Mouse (Mus musculus): ENCODE measurements around the gene Kremen2. TPM values are rescaled to one million over a fixed set of nuclear protein-coding genes. Genes with fewer than 3 reads are reported as not detected.

The Kremen2 gene
- polyA plus RNA-seq, 1 experiment from 2014 or later: 0.71 TPM

DNA sequence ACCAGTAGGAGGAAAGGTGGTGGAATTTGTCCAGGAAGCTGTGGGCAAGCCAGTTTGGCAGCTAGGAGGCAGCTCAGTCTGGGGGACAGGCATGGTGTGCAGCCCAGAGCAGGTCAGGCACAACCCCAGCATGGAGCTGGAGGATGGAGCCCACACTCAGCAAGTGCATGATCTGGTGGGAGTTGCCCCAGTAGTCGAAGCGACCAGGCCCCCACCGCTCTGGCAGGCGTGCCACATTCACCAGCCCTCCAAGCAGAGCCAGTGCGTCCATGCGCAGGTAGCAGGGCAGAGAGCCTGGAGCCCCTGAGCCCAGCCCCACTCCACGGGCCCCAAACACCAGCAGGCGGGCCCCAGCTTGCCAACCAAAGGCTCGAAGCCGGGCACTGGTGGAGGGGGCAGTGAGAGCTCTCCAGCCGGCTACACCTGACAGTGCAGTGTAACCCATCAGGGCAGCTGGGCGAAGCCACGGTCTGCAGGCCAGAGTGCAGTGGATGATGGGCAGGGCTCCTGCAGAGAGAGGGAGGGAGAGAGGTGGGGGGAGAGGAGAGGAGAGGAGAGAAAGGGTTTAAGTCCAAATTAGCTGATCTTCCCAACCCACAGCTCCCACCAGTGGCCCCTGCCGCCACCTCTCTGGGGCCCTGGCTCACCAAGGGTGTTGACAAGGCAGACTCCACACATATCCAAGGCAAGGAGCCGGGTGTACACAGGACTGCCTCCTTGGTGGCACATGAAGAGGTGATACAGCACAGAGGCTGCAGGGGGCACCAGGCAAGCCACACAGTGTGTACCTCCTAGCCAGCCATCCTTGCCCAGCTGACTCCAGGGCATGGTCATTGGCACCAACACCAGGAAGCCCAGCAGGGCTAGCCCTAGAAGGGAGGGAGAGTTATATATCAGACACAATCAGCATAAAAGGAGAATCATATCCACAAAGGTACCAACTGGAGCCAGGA is 7.9 kb downstream of the Kremen2 start:
- DNase-seq: no peak
- H3K36me3 ChIP-seq (ENCODE audit: control insufficient read depth, insufficient read depth, low read length): peaks cover 28% of the 10 kb centered on the region
- peaks cover 23% of the 10 kb centered on the region for H3K4me1 ChIP-seq (ENCODE audit: control insufficient read depth, insufficient read depth, low read length)
- no peak overlapping the region for H3K27ac ChIP-seq (replicated peaks; ENCODE audit: low read depth, low read length)
- H3K9me3 ChIP-seq (ENCODE audit: control insufficient read depth, low read length): no peaks in the 10 kb centered on the region
- no peak overlapping the region; the same call in 1 of the 2 replicates for H3K4me3 ChIP-seq (replicated peaks; ENCODE audit: low read depth, low read length)
- no peak overlapping the region for H3K9ac ChIP-seq (replicated peaks; ENCODE audit: low read length)
- H3K27me3 ChIP-seq (ENCODE audit: control insufficient read depth, insufficient read depth, low read length): peaks cover 17% of the 10 kb centered on the region
- 65% methylated on average over 15 of the region's 15 CpGs for WGBS
- peak overlapping the region; percentile 78 for H3K4me2 ChIP-seq (ENCODE audit: low read length)
- ATAC-seq (ENCODE audit: low FRiP score, low TSS enrichment): no peak

DNA sequence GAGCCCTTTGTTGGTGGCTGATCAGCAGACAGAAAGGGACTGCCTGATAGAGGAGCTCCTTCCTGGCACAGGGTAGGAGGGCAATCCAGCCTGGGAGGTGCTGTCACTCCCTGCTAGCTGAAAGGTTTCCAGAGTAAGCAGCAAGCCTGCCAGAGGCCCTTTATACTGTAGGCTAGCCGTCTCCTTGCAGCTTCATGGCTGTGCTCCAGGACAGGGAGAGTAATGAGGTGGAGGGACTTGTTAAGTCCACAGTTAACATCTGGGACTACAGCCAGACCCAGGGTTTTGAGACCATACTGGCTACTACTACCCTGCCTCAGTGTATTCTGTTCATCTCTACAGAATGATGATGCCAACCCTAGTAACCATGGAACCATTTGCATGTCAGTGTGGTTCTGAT is 11.3 kb downstream of the Kremen2 start:
- DNase-seq (no peak), ATAC-seq (ENCODE audit: low FRiP score, low TSS enrichment) (no peak)
- Histone ChIP-seq H3K27me3 (ENCODE audit: control insufficient read depth, insufficient read depth, low read length) (no peaks in the 10 kb centered on the region), H3K36me3 (ENCODE audit: control insufficient read depth, insufficient read depth, low read length) (peaks cover 28% of the 10 kb centered on the region), H3K9me3 (ENCODE audit: control insufficient read depth, low read length) (no peaks in the 10 kb centered on the region), H3K4me3 (replicated peaks; ENCODE audit: low read depth, low read length) (no peak overlapping the region), H3K9ac (replicated peaks; ENCODE audit: low read length) (no peak overlapping the region), H3K4me1 (ENCODE audit: control insufficient read depth, insufficient read depth, low read length) (peaks cover 14% of the 10 kb centered on the region), H3K4me2 (ENCODE audit: low read length) (no peak overlapping the region), H3K27ac (replicated peaks; ENCODE audit: low read depth, low read length) (no peak overlapping the region)
- 82% methylated on average over 1 of the region's 1 CpGs for WGBS

DNA sequence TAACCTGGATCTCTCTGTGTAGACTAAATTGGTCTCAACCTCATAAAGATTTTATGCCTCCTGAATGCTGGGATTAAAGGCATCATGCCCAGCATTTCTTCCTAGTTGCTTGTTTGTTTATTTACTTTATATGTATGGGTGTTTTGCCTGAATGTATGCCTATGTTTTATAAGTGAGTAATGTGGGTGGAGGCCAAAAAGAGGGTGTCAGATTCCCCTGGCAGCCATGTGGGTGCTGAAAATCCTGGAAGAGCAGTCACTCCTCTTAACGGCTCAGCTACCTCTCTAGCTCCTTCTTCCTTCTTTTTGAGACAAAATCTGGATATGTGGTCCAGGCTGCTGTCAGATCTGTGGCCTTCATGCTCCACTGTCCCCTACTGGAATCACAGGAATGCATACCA is 15.2 kb downstream of the Kremen2 start:
- no peak overlapping the region for H3K9ac ChIP-seq (replicated peaks; ENCODE audit: low read length)
- H3K4me3 ChIP-seq (replicated peaks; ENCODE audit: low read depth, low read length): no peak overlapping the region
- H3K36me3 ChIP-seq (ENCODE audit: control insufficient read depth, insufficient read depth, low read length): peaks cover 6% of the 10 kb centered on the region; the same call in 1 of the 2 replicates
- WGBS: 89% methylated on average over 1 of the region's 1 CpGs
- no peak overlapping the region for H3K4me2 ChIP-seq (ENCODE audit: low read length)
- H3K9me3 ChIP-seq (ENCODE audit: control insufficient read depth, low read length): no peaks in the 10 kb centered on the region
- DNase-seq (no peak), ATAC-seq (ENCODE audit: low FRiP score, low TSS enrichment) (no peak)
- H3K27ac ChIP-seq (replicated peaks; ENCODE audit: low read depth, low read length): no peak overlapping the region
- H3K4me1 ChIP-seq (ENCODE audit: control insufficient read depth, insufficient read depth, low read length): peaks cover 8% of the 10 kb centered on the region; the same call in 1 of the 2 replicates
- no peaks in the 10 kb centered on the region for H3K27me3 ChIP-seq (ENCODE audit: control insufficient read depth, insufficient read depth, low read length)

DNA sequence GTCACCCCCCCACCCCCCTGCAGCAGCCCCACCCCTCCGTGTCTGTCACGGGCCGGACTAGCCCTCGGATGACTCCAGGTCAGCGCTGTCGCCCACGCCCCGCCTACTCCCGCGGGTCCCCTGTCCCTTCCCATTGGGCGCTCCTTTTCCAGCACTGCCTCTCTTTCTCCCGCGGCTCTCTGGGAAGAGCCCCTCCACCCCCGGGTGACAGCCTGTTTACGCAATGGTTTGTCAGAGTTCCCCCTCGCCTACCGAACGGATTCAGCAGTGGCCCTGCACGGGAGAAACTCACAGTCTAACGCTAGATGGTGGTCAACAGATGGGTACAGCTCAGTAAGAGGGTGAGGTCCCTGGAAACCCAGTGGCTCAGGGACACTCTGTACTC is 18.9 kb downstream of the Kremen2 start:
- peak overlapping the region; percentile 91 for H3K4me2 ChIP-seq (ENCODE audit: low read length)
- peak; percentile 78 for DNase-seq
- H3K9me3 ChIP-seq (ENCODE audit: control insufficient read depth, low read length): no peaks in the 10 kb centered on the region
- peak; percentile 80 for ATAC-seq (ENCODE audit: low FRiP score, low TSS enrichment)
- no peaks in the 10 kb centered on the region for H3K27me3 ChIP-seq (ENCODE audit: control insufficient read depth, insufficient read depth, low read length)
- H3K27ac ChIP-seq (replicated peaks; ENCODE audit: low read depth, low read length): peak overlapping the region; percentile 55
- H3K4me1 ChIP-seq (ENCODE audit: control insufficient read depth, insufficient read depth, low read length): peaks cover 9% of the 10 kb centered on the region; the same call in 1 of the 2 replicates
- H3K36me3 ChIP-seq (ENCODE audit: control insufficient read depth, insufficient read depth, low read length): no peaks in the 10 kb centered on the region
- H3K4me3 ChIP-seq (replicated peaks; ENCODE audit: low read depth, low read length): peak overlapping the region; percentile 78
- 1% methylated on average over 19 of the region's 20 CpGs for WGBS
- H3K9ac ChIP-seq (replicated peaks; ENCODE audit: low read length): peak overlapping the region; percentile 63

DNA sequence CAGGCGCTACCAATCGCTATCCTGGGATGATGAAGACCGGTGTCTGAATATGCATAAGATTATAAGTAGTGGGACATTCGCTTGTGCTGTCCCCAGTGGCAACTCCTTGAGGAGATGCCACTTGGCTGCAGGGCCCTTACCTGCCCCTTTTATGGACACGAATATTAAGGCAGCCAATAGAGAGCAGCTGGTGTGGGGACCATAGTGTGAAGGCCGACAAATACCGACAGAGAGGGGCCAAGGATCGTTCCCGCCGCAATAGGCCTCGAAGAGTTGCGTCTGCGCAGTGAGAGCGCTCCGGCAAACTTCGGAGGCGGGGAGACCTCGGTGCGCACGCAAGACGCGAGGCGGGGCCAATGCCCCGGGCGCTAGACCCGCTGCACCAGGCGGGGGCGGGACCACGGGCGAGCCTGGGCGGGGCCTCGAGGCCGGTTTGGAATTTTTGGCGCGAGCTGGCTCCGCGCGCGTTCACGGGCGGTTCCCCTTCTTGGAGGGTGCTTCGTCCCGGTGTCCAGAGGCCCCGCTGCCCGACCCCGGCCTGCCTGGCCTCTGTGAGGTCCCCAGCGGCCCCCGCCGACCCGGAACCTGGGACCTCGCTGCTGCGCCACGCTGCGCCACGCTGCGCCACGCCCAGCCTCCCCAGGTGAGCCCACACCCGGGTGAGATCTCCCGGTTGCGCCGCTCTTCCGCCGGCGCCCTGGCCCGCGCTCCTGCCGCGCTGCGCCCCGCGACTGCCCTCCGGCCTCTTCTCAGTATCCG is 19.5 kb downstream of the Kremen2 start, which contains the start of gene Pkmyt1:
TSS of gene Pkmyt1 (plus strand) at position 338 of the 759 bp plus-strand sequence.
- Histone ChIP-seq H3K27me3 (ENCODE audit: control insufficient read depth, insufficient read depth, low read length) (no peaks in the 10 kb centered on the region), H3K9ac (replicated peaks; ENCODE audit: low read length) (peak within 1 kb of the TSS; percentile 63), H3K36me3 (ENCODE audit: control insufficient read depth, insufficient read depth, low read length) (no peaks in the 10 kb centered on the region), H3K4me1 (ENCODE audit: control insufficient read depth, insufficient read depth, low read length) (peaks cover 9% of the 10 kb centered on the region; the same call in 1 of the 2 replicates), H3K27ac (replicated peaks; ENCODE audit: low read depth, low read length) (peak within 1 kb of the TSS; percentile 55), H3K4me2 (ENCODE audit: low read length) (peak within 1 kb of the TSS; percentile 91), H3K4me3 (replicated peaks; ENCODE audit: low read depth, low read length) (peak within 1 kb of the TSS; percentile 78), H3K9me3 (ENCODE audit: control insufficient read depth, low read length) (no peaks in the 10 kb centered on the region)
- ATAC-seq (ENCODE audit: low FRiP score, low TSS enrichment) (peak; percentile 92), DNase-seq (peak; percentile 98)
- under 1% methylated on average over 72 of the region's 73 CpGs for WGBS

DNA sequence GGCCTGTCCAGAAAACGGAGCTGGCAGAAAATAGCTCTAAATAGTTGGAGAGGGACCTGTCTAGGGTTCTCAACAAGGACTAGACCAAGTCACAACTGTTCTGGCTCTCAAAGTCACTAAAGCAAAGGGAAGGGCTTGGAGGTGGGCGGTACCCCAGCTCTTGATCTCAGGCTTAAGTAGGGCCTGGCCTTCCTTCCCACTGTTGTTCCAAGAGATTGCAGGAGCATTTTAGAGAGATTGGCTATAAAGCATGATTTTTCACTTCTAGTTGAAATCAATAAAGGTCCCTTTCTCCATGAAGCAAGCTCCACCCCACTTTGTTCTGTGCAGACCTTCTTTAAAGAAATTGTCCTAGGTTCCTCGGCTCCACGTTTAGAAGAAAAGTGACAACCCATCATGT is 20.2 kb downstream of the Kremen2 start:
- peak overlapping the region; percentile 55 for H3K27ac ChIP-seq (replicated peaks; ENCODE audit: low read depth, low read length)
- 71% methylated on average over 4 of the region's 4 CpGs for WGBS
- peak overlapping the region; percentile 78 for H3K4me3 ChIP-seq (replicated peaks; ENCODE audit: low read depth, low read length)
- H3K27me3 ChIP-seq (ENCODE audit: control insufficient read depth, insufficient read depth, low read length): no peaks in the 10 kb centered on the region
- ATAC-seq (ENCODE audit: low FRiP score, low TSS enrichment) (no peak), DNase-seq (no peak)
- peaks cover 9% of the 10 kb centered on the region; the same call in 1 of the 2 replicates for H3K4me1 ChIP-seq (ENCODE audit: control insufficient read depth, insufficient read depth, low read length)
- no peaks in the 10 kb centered on the region for H3K36me3 ChIP-seq (ENCODE audit: control insufficient read depth, insufficient read depth, low read length)
- H3K4me2 ChIP-seq (ENCODE audit: low read length): peak overlapping the region; percentile 91
- no peaks in the 10 kb centered on the region for H3K9me3 ChIP-seq (ENCODE audit: control insufficient read depth, low read length)
- H3K9ac ChIP-seq (replicated peaks; ENCODE audit: low read length): 0 out of 2 replicates have a peak overlapping the region, but pooled peaks have one; percentile 63

DNA sequence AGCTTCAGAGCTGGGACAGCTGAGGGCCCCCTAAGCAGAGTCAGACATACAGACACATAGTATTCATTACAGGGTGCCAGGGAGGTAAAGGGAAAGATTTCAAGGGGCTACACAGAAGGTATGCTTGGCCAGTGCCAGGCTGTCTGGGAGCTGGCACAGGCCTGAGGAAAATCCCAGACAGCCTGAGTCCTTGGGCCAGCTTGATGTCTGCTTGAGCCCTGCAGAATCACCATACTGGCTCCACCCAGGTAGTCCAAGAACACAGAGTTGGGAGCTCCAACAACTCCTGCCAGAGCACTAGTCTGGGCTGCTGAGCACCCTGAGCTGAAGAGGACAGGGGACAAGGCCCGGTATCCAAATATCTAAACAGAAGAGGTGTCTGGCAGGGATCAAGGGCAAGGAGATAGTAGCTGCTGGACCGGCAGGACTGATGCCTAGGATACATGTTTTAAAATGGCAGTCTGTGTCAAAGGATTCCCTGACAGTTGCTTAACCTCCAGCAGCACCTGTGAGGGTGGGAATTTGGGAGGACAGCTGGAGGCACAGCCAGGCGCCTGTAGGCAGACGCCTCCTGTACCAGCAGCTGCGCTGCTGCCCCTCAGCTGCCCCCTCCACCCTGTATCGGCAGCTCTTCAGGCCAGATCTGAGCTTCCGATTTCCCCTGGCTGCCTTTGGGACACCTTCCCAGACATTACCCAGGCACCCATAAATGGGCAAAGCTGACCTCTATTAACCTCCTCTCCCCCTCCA is 23.1 kb downstream of the Kremen2 start, which contains the start of gene 1520401A03Rik:
TSS of gene 1520401A03Rik (minus strand) at position 408 of the 750 bp plus-strand sequence.
- WGBS: 83% methylated on average over 7 of the region's 7 CpGs
- Histone ChIP-seq H3K9me3 (ENCODE audit: control insufficient read depth, low read length) (no peaks in the 10 kb centered on the region), H3K4me1 (ENCODE audit: control insufficient read depth, insufficient read depth, low read length) (peaks cover 9% of the 10 kb centered on the region; the same call in 1 of the 2 replicates), H3K36me3 (ENCODE audit: control insufficient read depth, insufficient read depth, low read length) (no peaks in the 10 kb centered on the region), H3K27me3 (ENCODE audit: control insufficient read depth, insufficient read depth, low read length) (no peaks in the 10 kb centered on the region), H3K4me2 (ENCODE audit: low read length) (no peak within 1 kb of the TSS), H3K27ac (replicated peaks; ENCODE audit: low read depth, low read length) (no peak within 1 kb of the TSS), H3K4me3 (replicated peaks; ENCODE audit: low read depth, low read length) (no peak within 1 kb of the TSS), H3K9ac (replicated peaks; ENCODE audit: low read length) (no peak within 1 kb of the TSS)
- no peak for DNase-seq
- no peak for ATAC-seq (ENCODE audit: low FRiP score, low TSS enrichment)

DNA sequence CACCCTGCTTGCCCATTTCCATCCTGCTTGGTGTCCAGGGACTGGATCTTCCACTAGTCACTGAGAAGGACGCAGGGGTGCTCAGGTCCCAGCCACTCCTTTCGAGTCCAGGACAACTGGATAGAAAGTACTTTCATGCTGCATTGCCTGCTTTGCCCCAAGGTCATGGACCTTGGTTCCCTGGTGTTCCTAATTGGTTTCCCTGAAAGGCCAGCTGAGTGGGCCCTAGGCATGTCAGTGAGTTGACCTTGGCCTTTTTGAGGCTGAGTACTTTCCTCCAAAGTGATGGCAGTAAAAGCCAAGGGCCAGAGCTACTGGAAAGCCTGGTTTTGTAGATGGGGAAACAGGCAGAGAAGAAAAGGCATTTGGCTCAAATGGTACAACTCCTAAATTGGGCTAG is 23.7 kb downstream of the Kremen2 start:
- 76% methylated on average over 2 of the region's 2 CpGs for WGBS
- H3K4me3 ChIP-seq (replicated peaks; ENCODE audit: low read depth, low read length): no peak overlapping the region
- no peak overlapping the region for H3K27ac ChIP-seq (replicated peaks; ENCODE audit: low read depth, low read length)
- H3K4me1 ChIP-seq (ENCODE audit: control insufficient read depth, insufficient read depth, low read length): peaks cover 6% of the 10 kb centered on the region; the same call in 1 of the 2 replicates
- H3K9ac ChIP-seq (replicated peaks; ENCODE audit: low read length): no peak overlapping the region
- H3K9me3 ChIP-seq (ENCODE audit: control insufficient read depth, low read length): no peaks in the 10 kb centered on the region
- ATAC-seq (ENCODE audit: low FRiP score, low TSS enrichment) (no peak), DNase-seq (no peak)
- H3K36me3 ChIP-seq (ENCODE audit: control insufficient read depth, insufficient read depth, low read length): no peaks in the 10 kb centered on the region
- H3K27me3 ChIP-seq (ENCODE audit: control insufficient read depth, insufficient read depth, low read length): no peaks in the 10 kb centered on the region
- H3K4me2 ChIP-seq (ENCODE audit: low read length): no peak overlapping the region

All from midbrain, embryonic 14.5 days (tissue).